Mouse (Mus musculus): ENCODE results near the gene Sox2. TPM values are rescaled to one million over a fixed set of nuclear protein-coding genes. Genes with fewer than 3 reads are reported as not detected.

Gene Sox2
- polyA plus RNA-seq, 1 experiment from 2014 or later, result 5.0 TPM

DNA sequence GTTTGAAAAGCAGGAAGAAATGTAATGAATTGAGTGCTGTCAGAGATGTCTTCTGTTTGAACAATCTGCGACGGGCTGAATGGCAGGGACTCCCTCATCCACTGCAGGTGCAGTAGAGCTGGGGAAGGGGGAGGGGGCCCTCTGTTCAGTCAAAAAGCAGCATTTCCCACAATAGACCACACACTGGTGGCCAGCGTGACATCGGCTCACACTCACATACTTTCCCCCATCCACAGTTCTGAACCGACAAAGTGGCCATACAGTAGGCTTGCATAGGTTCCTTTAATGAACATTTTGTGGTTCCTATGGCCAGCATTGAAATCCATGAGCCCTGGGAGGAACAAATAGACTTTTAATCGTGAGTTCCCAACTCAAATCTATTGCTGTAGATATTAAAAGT is 9.7 kb downstream of the Sox2 start:
- H3K36me3 ChIP-seq (ENCODE audit: insufficient read depth), result no peaks in the 10 kb centered on the region
- H3K27me3 ChIP-seq (ENCODE audit: insufficient read depth, low read length), result peaks cover 100% of the 10 kb centered on the region
- H3K9me3 ChIP-seq (ENCODE audit: low read depth, low read length), result no peaks in the 10 kb centered on the region
- no peaks in the 10 kb centered on the region for H3K4me1 ChIP-seq (ENCODE audit: insufficient read depth)
- WGBS, result 5% methylated on average over 6 of the region's 6 CpGs
- no peak for TF ChIP-seq CTCF (IDR thresholded peaks at IDR 0.05; ENCODE audit: low read depth)
- no peak overlapping the region for H3K27ac ChIP-seq (ENCODE audit: low read depth)
- no peak overlapping the region for H3K4me3 ChIP-seq (ENCODE audit: low read depth, low read length)
- H3K4me2 ChIP-seq, result no peak overlapping the region
- no peak for DNase-seq
- no peak overlapping the region for H3K9ac ChIP-seq
- ATAC-seq (ENCODE audit: insufficient read depth), result no peak

- H3K9ac ChIP-seq, result no peak overlapping the region
- no peak overlapping the region for H3K4me3 ChIP-seq (ENCODE audit: low read depth, low read length)
- no peak for TF ChIP-seq CTCF (IDR thresholded peaks at IDR 0.05; ENCODE audit: low read depth)
- H3K4me1 ChIP-seq (ENCODE audit: insufficient read depth), result no peaks in the 10 kb centered on the region
- no peaks in the 10 kb centered on the region for H3K9me3 ChIP-seq (ENCODE audit: low read depth, low read length)
- DNase-seq (no peak), ATAC-seq (ENCODE audit: insufficient read depth) (no peak)
- H3K4me2 ChIP-seq, result no peak overlapping the region
- H3K27ac ChIP-seq (ENCODE audit: low read depth), result no peak overlapping the region
- no peaks in the 10 kb centered on the region for H3K36me3 ChIP-seq (ENCODE audit: insufficient read depth)
- 7% methylated on average over 14 of the region's 14 CpGs for WGBS
- H3K27me3 ChIP-seq (ENCODE audit: insufficient read depth, low read length), result peaks cover 100% of the 10 kb centered on the region
These were observed 10.5 kb downstream of the Sox2 start for GRCm38 (mm10) chr3:34660542-34661290.

GRCm38 (mm10) chr3:34661341-34662007 is 11.3 kb downstream of the Sox2 start:
- Histone ChIP-seq H3K36me3 (ENCODE audit: insufficient read depth) (no peaks in the 10 kb centered on the region), H3K4me3 (ENCODE audit: low read depth, low read length) (no peak overlapping the region), H3K27me3 (ENCODE audit: insufficient read depth, low read length) (peaks cover 100% of the 10 kb centered on the region), H3K27ac (ENCODE audit: low read depth) (no peak overlapping the region), H3K9ac (no peak overlapping the region), H3K4me1 (ENCODE audit: insufficient read depth) (no peaks in the 10 kb centered on the region), H3K4me2 (no peak overlapping the region), H3K9me3 (ENCODE audit: low read depth, low read length) (no peaks in the 10 kb centered on the region)
- no peak for DNase-seq
- TF ChIP-seq CTCF (IDR thresholded peaks at IDR 0.05; ENCODE audit: low read depth), result no peak
- ATAC-seq (ENCODE audit: insufficient read depth), result no peak
- 2% methylated on average over 32 of the region's 32 CpGs for WGBS

- Histone ChIP-seq H3K27ac (ENCODE audit: low read depth) (no peak overlapping the region), H3K4me1 (ENCODE audit: insufficient read depth) (no peaks in the 10 kb centered on the region), H3K27me3 (ENCODE audit: insufficient read depth, low read length) (peaks cover 100% of the 10 kb centered on the region), H3K4me3 (ENCODE audit: low read depth, low read length) (no peak overlapping the region), H3K4me2 (no peak overlapping the region; the same call in 1 of the 2 replicates), H3K9me3 (ENCODE audit: low read depth, low read length) (no peaks in the 10 kb centered on the region), H3K36me3 (ENCODE audit: insufficient read depth) (no peaks in the 10 kb centered on the region), H3K9ac (no peak overlapping the region)
- no peak for DNase-seq
- TF ChIP-seq CTCF (IDR thresholded peaks at IDR 0.05; ENCODE audit: low read depth), result no peak
- no peak for ATAC-seq (ENCODE audit: insufficient read depth)
- WGBS, result 6% methylated on average over 15 of the region's 15 CpGs
These were observed 12.0 kb downstream of the Sox2 start for GRCm38 (mm10) chr3:34662008-34662711.

DNA sequence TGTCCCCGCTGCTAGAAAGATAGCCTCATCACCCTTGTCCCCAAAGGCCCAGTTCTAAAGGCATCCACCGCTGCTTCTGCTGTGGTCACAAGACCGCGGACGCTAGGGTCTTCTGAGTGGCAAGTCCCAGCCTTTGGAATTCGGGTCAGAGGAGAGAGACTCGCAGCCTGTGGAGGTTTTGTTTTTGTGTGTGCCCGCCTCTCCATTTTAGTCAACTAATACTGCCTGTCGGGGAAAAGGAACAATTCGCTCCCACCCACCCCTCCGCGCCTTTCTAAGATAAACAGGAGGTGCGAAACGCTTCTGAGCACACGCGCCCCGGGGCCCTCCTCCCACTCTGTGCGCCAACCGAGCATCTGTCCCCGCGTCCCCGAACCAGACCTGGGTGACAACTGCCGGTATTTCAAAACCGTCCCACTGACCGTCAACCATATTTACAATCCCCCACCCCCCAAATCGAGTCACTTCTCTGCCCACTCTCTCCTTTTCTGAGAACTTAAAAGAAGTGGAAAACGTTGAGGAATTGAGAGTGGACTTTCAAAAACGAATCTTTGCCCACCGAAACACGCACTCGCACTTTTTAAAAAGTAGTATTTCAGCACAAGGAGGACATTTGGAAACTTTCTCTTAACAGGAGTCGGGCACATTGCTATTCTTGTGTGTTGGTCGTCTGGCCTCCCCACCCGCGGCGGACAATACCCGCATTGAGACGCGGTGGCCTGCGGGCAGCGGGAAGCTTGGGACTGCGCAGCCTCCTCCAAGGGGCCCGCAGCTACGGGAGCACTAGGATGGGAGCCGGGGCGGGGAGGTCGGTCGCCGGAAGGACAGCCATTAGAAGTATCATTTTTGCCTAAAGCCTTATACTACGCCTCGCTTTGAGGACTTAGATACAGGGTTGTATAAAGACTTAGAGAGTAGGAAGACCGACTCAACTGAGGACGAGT is 12.8 kb downstream of the Sox2 start:
- Histone ChIP-seq H3K4me2 (peak overlapping the region; percentile 50), H3K4me1 (ENCODE audit: insufficient read depth) (no peaks in the 10 kb centered on the region), H3K27ac (ENCODE audit: low read depth) (no peak overlapping the region), H3K27me3 (ENCODE audit: insufficient read depth, low read length) (peaks cover 100% of the 10 kb centered on the region), H3K4me3 (ENCODE audit: low read depth, low read length) (peak overlapping the region; percentile 31), H3K9ac (peak overlapping the region; percentile 34; the same call in 1 of the 2 replicates), H3K36me3 (ENCODE audit: insufficient read depth) (no peaks in the 10 kb centered on the region), H3K9me3 (ENCODE audit: low read depth, low read length) (no peaks in the 10 kb centered on the region)
- ATAC-seq (ENCODE audit: insufficient read depth) (peak; percentile 8; the same call in 1 of the 2 replicates), DNase-seq (peak; percentile 34)
- TF ChIP-seq CTCF (IDR thresholded peaks at IDR 0.05; ENCODE audit: low read depth), result no peak
- 1% methylated on average over 53 of the region's 53 CpGs for WGBS
